Mouse (Mus musculus): ENCODE measurements at regions not wholly inside any gene's neighbourhood (a gene's known extent, or its start where the extent isn't known, plus 50 kb on each side); places are given as distances from the start of the nearest gene placed in this dataset.
"Not testable (repeated sequence)": the region's sequence is repeated elsewhere in the genome, so short reads cannot be mapped to it uniquely, and the experiment has no call there.

DNA sequence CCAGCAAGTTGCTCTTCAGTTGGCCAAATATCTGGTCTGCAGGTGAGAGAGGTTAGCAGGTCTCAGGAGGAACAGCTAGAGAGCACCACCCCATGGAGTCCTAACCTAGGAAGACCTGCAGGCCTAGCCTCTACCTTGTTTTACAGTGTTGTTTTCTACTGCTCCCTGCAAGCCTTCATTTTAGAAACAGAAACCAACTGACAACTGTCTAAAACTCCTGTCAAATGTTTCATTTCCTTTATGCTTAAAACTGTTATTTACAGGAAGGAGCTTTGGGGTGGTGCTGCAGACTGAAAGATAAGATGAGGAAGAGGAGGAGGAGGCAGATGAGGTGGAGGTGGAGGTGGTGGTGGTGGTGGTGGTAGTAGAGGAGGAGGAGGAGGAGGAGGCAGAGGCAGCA lies 96.6 kb upstream of the Selenop start:
- DNase-seq (ENCODE audit: low spot score), result no peak

DNA sequence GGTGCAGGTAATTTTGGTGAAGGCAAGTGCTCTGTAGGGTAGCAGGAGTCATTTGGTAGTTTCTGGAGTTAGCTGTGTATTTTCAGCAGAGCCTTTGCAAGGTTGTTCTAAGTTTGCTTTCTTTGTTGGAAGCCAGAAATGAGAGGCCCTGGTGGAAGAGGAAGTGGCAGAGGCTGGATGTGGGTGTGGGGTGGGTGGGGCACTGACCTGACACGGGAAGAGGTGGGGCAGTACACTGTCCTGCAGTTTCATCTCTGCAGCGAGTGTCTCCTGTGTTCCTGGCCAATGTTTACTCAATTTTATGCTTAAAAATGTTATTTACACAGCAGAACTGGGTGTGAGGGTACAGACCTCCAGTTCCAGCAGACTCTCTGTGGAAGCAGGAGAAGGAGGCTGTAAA lies 94.3 kb upstream of the Selenop start:
- DNase-seq (ENCODE audit: low spot score), result no peak

DNA sequence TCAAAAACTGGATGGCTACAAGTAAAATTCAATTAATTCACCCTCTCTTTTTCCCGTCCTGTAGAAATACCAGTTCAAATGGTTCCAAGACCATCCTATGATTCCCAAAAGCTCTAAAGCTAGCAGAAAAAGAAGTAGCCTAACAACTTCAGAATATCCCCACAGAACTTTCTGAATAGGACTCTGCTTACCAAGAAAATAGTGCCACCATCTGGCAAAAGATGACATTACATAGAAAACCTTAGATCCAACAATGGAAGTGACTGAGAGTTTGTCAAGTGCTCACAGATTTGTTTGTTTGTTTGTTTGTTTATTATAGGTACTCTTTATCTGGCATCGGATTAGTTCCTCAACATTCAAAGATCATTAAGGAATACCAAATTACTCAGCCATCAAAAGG lies 93.5 kb upstream of the Selenop start:
- no peak for DNase-seq (ENCODE audit: low spot score)

DNA sequence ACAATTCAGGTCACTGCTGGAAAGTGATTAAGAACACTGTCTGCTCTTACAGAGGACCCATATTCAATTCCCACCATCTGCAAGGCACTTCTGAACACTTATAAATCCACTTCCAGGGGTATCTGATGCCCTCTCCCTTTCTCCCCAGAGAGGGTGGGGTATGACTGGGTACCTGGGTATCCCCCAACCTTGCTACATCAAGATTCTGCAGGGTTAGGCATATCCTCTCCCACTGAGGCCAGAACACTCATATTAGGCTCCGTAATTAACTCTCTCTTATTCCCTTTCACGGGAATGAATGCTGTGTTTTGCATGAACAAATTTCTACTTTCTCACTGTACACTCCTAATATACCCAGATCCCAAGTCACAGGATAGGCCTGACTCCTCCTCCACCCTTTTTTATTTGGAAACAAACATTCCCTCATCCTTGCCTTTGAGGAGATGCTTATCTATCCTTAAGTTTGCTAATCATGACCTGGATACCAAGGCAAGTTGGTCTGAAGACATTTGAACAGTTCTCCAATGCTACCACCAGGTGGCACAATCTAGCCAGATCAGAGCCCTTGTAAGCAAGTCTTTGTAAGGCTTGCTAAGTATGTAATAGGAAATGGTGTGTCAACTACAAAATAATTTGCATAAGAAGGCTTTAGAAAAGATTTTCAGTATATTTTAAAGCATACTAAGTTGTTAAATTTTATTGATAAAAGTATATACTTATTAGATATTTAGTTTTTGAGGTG lies 66.3 kb upstream of the Selenop start:
- peak; percentile 53 for DNase-seq (ENCODE audit: low spot score)

DNA sequence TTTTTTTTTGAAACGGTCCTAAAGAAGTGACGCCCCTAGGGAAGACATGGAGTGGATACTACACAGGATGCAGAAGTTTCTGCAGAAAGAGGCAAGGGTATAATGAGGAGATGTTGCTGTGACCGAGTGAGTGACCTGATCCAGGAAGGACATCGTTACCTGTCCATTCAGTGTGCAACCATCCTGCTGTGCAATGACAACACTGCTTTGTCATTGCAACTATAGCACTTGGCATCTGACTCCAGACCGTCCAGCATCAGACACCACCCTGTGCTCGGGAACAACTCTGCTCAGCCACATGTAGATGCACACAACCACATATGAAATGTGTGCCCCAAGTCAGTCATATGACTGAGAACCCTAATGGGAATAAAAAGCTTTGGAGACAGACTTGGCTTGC lies 62.8 kb upstream of the Selenop start:
- no peak for DNase-seq (ENCODE audit: low spot score)

DNA sequence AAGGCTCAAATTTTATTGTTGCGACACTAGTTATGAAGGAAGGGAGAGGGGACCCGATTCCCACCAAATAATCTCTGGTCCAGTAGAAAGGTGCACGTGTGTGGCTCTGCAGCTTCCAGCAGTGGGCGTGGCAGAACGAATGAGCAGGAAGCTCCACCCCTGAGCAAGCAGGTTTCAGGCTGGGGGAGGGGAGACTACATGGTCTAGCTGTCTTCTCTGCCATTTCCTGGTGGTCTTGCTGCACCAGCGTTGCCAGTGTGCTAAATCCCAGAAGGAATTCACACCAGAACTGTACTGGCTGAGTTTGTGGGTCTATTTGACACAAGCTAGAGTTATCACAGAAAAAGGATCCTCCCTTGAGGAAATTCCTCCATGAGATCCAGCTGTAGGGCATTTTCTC lies 62.3 kb upstream of the Selenop start:
- DNase-seq (ENCODE audit: low spot score), result not testable (repeated sequence)

DNA sequence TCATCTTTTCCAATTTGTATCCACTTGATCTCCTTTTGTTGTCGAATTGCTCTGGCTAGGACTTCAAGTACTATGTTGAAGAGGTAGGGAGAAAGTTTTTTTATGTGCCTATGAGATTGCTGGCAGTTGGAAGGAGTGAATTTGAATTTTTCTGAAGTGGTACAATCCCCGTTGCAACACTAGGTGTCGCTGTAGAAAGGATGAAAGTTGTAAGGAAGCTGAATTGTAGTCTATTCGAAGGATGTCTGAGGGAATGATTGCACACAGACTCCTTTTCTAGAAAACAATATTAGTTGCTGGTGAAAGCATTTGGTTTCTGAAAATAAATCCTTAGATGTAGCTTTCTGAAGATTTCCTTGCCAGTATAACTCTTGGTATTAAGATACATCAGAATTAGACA lies 54.6 kb upstream of the Selenop start:
- DNase-seq (ENCODE audit: low spot score), result peak; percentile 57

DNA sequence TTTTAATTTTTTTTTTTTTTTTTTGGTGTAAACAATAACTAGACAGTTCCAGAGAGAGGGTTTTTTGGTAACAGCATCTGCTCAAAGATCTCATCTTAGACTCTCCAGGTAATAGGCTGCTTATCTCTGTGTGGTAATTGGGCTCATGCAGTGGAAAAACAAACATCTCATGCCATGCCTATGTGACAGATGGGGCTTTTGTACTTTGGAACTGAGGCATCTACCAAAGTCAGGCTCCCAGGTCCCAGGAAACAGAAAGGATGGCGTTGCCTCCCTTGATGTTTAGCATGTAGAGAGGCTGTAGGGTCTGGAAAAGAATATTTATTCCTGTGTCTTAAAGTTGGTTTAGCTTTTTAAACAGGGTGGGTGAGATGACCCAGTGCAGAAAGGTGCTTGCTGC lies 53.1 kb upstream of the Selenop start:
- DNase-seq (ENCODE audit: low spot score), result no peak
